Mouse (Mus musculus) heart, postnatal 10 days (tissue): ENCODE results near the gene Cntnap2. TPM values are rescaled to one million over a fixed set of nuclear protein-coding genes. Genes with fewer than 3 reads are reported as not detected.
A peak's percentile ranks its signal among the peaks of the same experiment; 100 is the strongest.
"Not testable (repeated sequence)": the region's sequence is repeated elsewhere in the genome, so short reads cannot be mapped to it uniquely, and the experiment has no call there.

Experiments
- DNase-seq, 2 experiments: peaks; one replicate each; pipeline ENCODE4 v3.0.0; 2021
- intact Hi-C: fragments of 180-260 bp; cut with DNase I; formaldehyde crosslinking; loops from one replicate; pipeline ENCODE4 v1.15.1; 2025
- total RNA-seq, 2 experiments: library from RNA; stranded (reverse); gene quantifications; 2 replicates each; pipeline ENCODE4 v1.2.3; 2021

Cntnap2 gene
- total RNA-seq, 2 experiments from 2014 or later, result 0.12 TPM; not detected in 1

GRCm38 (mm10) chr6:47214731-47215130, 2155.6 kb downstream of the Cntnap2 start:
- intact Hi-C loops, result no loop called here

GRCm38 (mm10) chr6:47223578-47223977, 2164.4 kb downstream of the Cntnap2 start:
- intact Hi-C loops, DNase-seq: not testable (repeated sequence)

More at GRCm38 (mm10) chr6:47214731-47215130, 2155.6 kb downstream of the Cntnap2 start:
- no peak for DNase-seq

- intact Hi-C loops, DNase-seq: not testable (repeated sequence)
Measured at GRCm38 (mm10) chr6:47225391-47225790, 2166.2 kb downstream of the Cntnap2 start.

- intact Hi-C loops, result no loop called here
- no peak for DNase-seq
Measured at GRCm38 (mm10) chr6:47227601-47228000, 2168.4 kb downstream of the Cntnap2 start.

- DNase-seq, result no peak
- intact Hi-C loops, result no loop called here
Measured at GRCm38 (mm10) chr6:47228676-47229317, 2169.6 kb downstream of the Cntnap2 start.

GRCm38 (mm10) chr6:47231513-47231912, 2172.4 kb downstream of the Cntnap2 start:
- intact Hi-C loops, result no loop called here
- DNase-seq, result no peak

- intact Hi-C loops, result no loop called here
- DNase-seq, result peak in 1 of 2 experiments; percentile 8
Measured at GRCm38 (mm10) chr6:47239376-47239921, 2180.3 kb downstream of the Cntnap2 start.

GRCm38 (mm10) chr6:47241379-47241778, 2182.2 kb downstream of the Cntnap2 start:
- intact Hi-C loops, result no loop called here

GRCm38 (mm10) chr6:47243863-47244606, 2184.9 kb downstream of the Cntnap2 start:
- intact Hi-C loops, result no loop called here
- peak; percentile 39 to 58 for DNase-seq

More at GRCm38 (mm10) chr6:47241379-47241778, 2182.2 kb downstream of the Cntnap2 start:
- no peak for DNase-seq

GRCm38 (mm10) chr6:47244642-47245041, 2185.5 kb downstream of the Cntnap2 start:
- no peak for DNase-seq
- intact Hi-C loops, result no loop called here

- intact Hi-C loops, result no loop called here
- no peak for DNase-seq
Measured at GRCm38 (mm10) chr6:47255270-47255669, 2196.1 kb downstream of the Cntnap2 start.

- intact Hi-C loops, result no loop called here
- no peak for DNase-seq
Measured at GRCm38 (mm10) chr6:47256227-47256887, 2197.2 kb downstream of the Cntnap2 start.

- intact Hi-C loops, result no loop called here
- no peak for DNase-seq
Measured at GRCm38 (mm10) chr6:47256918-47257506, 2197.9 kb downstream of the Cntnap2 start.

GRCm38 (mm10) chr6:47259626-47260114, 2200.5 kb downstream of the Cntnap2 start:
- no peak for DNase-seq
- intact Hi-C loops, result no loop called here

GRCm38 (mm10) chr6:47267236-47267635, 2208.1 kb downstream of the Cntnap2 start:
- intact Hi-C loops, result no loop called here
- no peak for DNase-seq

- intact Hi-C loops, result no loop called here
Measured at GRCm38 (mm10) chr6:47269455-47269854, 2210.3 kb downstream of the Cntnap2 start.

GRCm38 (mm10) chr6:47271576-47271975, 2212.4 kb downstream of the Cntnap2 start:
- no peak for DNase-seq
- intact Hi-C loops, result no loop called here

More at GRCm38 (mm10) chr6:47269455-47269854, 2210.3 kb downstream of the Cntnap2 start:
- DNase-seq, result no peak

- intact Hi-C loops, result no loop called here
- DNase-seq, result no peak
Measured at GRCm38 (mm10) chr6:47272606-47273575, 2213.7 kb downstream of the Cntnap2 start.

GRCm38 (mm10) chr6:47275065-47275464, 2215.9 kb downstream of the Cntnap2 start:
- DNase-seq, result no peak
- intact Hi-C loops, result no loop called here
